Mouse (Mus musculus) heart, embryonic 16.5 days (tissue): ENCODE results near the gene Apoc1. TPM values are rescaled to one million over a fixed set of nuclear protein-coding genes. Genes with fewer than 3 reads are reported as not detected.

Experiments
- ATAC-seq: fragments of 200-750 bp; cut with Nextera tagmentation; replicated peaks from 2 replicates; pipeline ENCODE4 v1.8.0; 2017; ENCODE audit warnings: moderate number of reproducible peaks; ENCODE audit not compliant: insufficient read depth, low FRiP score; ENCODE audit errors: extremely low read depth
- H3K27ac ChIP-seq: fragments of 300-500 bp; sonication (generic); 2 replicates; pipeline ENCODE4 v1.5.1; 2014; ENCODE audit warnings: mild to moderate bottlenecking, low read length, control low read depth, moderate library complexity
- H3K27me3 ChIP-seq: fragments of 300-500 bp; sonication (generic); 2 replicates; pipeline ENCODE4 v1.6.1; 2014; ENCODE audit warnings: low read length, mixed read lengths; ENCODE audit not compliant: control insufficient read depth, insufficient read depth
- H3K36me3 ChIP-seq: fragments of 300-500 bp; sonication (generic); 2 replicates; pipeline ENCODE4 v1.6.1; 2014; ENCODE audit not compliant: control insufficient read depth, insufficient read depth
- H3K4me1 ChIP-seq: fragments of 300-500 bp; sonication (generic); 2 replicates; pipeline ENCODE4 v1.6.1; 2014; ENCODE audit warnings: low read length, mixed read lengths; ENCODE audit not compliant: control insufficient read depth, insufficient read depth
- H3K4me2 ChIP-seq: fragments of 300-500 bp; sonication (generic); 2 replicates; pipeline ENCODE4 v1.6.1; 2014; ENCODE audit warnings: low read depth, mild to moderate bottlenecking, control low read depth, low read length
- H3K4me3 ChIP-seq: fragments of 300-500 bp; sonication (generic); 2 replicates; pipeline ENCODE4 v1.5.1; 2014; ENCODE audit warnings: mild to moderate bottlenecking, control low read depth, low read length
- H3K9ac ChIP-seq: fragments of 300-500 bp; sonication (generic); 2 replicates; pipeline ENCODE4 v1.6.1; 2014; ENCODE audit warnings: low read length, control low read depth
- H3K9me3 ChIP-seq: fragments of 300-500 bp; sonication (generic); replicated peaks from 2 replicates; pipeline ENCODE4 v1.6.1; 2016; ENCODE audit warnings: low read length; ENCODE audit not compliant: control insufficient read depth
- WGBS: fragments of 180-500 bp; shearing (Covaris S2); extraction: QIAGEN DNeasy Blood & Tissue Kit; methylation state at CpG from one replicate; pipeline ENCODE4 v1.1.7; 2014; 5-methylcytosine and 5-hydroxymethylcytosine counted together
- polyA plus RNA-seq: library from polyadenylated mRNA; unstranded; fragments of >200 nt; fragmentation: Nextera tagmentation; extraction: Ambion mirVana; gene quantifications from 2 replicates; pipeline ENCODE4 v1.2.1, GENCODE M21; 2015

The Apoc1 gene
- polyA plus RNA-seq, 1 experiment from 2014 or later = 8.9 TPM

DNA sequence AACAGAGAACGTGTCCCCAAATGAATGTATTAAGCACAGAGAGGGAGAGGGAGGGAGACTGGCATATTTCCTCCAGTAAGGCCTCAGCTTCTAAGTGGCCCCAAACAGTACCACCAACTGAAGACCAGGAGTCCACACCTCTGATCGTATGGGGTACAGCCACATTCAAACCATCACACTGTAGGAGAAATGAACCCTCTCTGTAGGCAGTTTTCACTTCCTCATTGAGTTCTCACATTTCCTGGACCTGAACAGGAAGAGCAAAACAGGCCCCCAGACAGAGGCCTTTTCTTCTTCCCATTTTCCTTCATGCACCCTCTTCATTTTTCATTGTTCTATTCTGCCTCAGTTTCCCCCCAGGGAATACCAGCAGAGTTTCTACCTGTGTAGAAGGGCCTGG, 25.0 kb downstream of the Apoc1 start:
- H3K4me1 ChIP-seq = peaks cover 24% of the 10 kb centered on the region
- no peaks in the 10 kb centered on the region for H3K27me3 ChIP-seq
- no peak overlapping the region for H3K9ac ChIP-seq
- H3K4me3 ChIP-seq = no peak overlapping the region
- H3K4me2 ChIP-seq = no peak overlapping the region
- 63% methylated on average over 2 of the region's 2 CpGs for WGBS
- no peak overlapping the region for H3K27ac ChIP-seq
- ATAC-seq = no peak
- H3K36me3 ChIP-seq = no peaks in the 10 kb centered on the region
- H3K9me3 ChIP-seq = no peaks in the 10 kb centered on the region

DNA sequence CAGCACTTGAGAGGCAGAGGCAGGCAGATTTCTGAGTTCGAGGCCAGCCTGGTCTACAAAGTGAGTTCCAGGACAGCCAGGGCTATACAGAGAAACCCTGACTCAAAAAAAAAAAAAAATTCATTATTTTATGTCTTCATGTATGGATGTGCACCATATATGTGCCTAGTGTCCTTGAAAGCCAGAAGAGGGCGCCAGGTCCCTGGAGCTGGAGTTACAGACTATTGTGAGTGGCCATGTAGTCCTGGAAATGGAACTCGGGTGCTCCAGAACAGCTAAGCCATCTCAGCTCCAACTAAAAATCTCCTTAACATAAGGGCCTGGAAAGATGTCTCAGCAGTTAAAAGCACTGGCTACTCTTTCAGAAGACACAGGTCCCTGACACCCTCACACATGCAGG, 25.7 kb downstream of the Apoc1 start:
- Histone ChIP-seq H3K4me3 (no peak overlapping the region), H3K4me1 (peaks cover 26% of the 10 kb centered on the region), H3K27me3 (no peaks in the 10 kb centered on the region), H3K36me3 (no peaks in the 10 kb centered on the region), H3K9me3 (no peaks in the 10 kb centered on the region), H3K27ac (no peak overlapping the region), H3K4me2 (no peak overlapping the region), H3K9ac (no peak overlapping the region)
- ATAC-seq = no peak
- 52% methylated on average over 3 of the region's 3 CpGs for WGBS

DNA sequence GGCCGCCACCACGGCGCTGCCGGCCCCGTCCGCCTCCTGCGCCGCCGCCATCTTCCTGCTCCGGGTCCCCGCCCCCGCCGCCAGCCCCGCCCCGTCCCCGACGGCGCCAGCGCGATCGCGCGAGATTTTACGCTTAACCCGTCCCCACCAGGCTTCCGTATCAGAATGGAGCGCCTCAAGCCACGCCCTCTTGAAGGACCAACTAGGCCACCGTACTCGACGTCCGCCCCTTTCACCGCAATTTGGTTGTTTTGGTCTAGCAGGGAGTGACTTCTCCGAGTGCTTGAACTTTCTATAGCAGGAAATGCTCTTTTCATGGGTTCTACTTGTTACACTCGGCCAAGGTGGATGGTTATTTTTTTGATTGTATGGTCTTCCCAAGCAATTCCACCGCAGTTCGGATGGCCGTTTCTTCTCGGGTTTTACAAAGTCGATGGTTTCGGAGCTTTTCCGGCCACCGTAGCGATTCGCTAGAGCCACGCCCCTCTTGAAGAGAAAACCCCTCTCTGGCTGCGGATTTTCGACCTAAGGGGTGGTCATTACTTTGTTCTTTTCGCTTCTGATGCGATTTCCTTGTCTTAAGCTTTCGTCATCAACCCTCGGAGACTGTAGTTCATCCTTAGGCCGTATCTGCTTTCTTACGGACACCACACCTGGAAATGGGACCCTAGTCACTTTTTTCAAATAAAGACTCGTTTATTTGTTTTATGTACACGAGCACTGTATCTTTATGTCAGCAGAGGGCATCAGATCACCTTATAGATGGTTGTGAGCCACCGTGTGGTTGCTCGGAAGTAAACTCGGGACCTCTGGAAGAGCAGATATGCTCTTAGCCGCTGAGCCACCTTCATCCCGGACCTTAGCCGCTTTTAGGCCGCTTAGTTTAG, 27.3 kb downstream of the Apoc1 start, which contains the start of gene Clptm1:
Clptm1 (minus strand) TSS at position 79 of the 887 bp plus-strand sequence.
- Histone ChIP-seq H3K27ac (peak within 1 kb of the TSS; percentile 87), H3K27me3 (no peaks in the 10 kb centered on the region), H3K9me3 (no peaks in the 10 kb centered on the region), H3K4me1 (peaks cover 26% of the 10 kb centered on the region), H3K4me2 (peak within 1 kb of the TSS; percentile 96), H3K36me3 (no peaks in the 10 kb centered on the region), H3K9ac (peak within 1 kb of the TSS; percentile 98), H3K4me3 (peak within 1 kb of the TSS; percentile 98)
- ATAC-seq = peak; percentile 84
- WGBS = under 1% methylated on average over 63 of the region's 63 CpGs

DNA sequence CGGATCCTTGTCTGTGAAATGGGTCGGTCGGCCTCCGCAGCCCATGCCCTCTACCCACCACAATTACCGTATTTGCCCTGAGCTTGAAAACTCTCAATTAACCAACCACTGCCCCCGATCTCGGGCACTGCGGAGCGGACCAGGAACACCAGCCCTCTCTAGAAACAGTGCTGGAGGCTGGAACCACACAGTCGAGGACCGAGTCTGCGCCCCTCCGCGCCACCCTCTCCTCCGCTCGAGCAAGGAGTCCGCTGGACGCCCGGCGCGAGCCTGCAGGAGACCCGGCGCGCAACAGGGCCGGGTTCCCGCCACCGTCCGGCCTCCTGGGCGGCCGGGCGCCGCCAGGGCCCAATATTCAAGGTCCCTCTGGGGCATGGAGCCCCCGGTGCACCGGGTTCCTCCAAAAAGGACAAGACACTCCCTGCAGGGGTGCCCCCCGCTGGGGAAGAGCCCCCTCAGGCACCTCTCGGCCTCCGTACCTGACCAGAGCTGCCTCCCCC, 28.0 kb downstream of the Apoc1 start:
- Histone ChIP-seq H3K27ac (peak overlapping the region; percentile 65), H3K36me3 (no peaks in the 10 kb centered on the region), H3K4me2 (peak overlapping the region; percentile 96), H3K27me3 (no peaks in the 10 kb centered on the region), H3K9me3 (no peaks in the 10 kb centered on the region), H3K4me1 (peaks cover 26% of the 10 kb centered on the region), H3K4me3 (peak overlapping the region; percentile 98), H3K9ac (peak overlapping the region; percentile 98)
- ATAC-seq = peak; percentile 26
- under 1% methylated on average over 37 of the region's 37 CpGs for WGBS

DNA sequence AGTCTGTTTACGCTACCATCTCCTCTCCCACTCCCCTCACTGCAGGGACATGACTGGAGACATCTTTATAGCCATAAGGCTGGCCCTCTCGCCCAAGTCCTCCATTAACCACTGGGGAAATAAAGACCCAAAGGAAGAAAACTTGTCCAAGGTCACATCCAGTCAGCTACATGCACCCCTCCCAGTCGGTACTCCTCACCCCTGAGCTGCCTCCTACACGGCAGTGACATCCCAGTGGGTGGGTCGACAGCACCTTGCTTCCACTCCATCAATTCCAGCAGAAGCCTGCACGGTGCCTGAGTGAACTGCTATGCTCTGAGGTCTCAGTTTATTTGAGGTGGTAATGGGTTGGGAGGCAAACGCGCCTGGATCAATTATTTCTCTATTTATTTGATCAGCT, 28.5 kb downstream of the Apoc1 start:
- Histone ChIP-seq H3K4me1 (peaks cover 21% of the 10 kb centered on the region), H3K36me3 (no peaks in the 10 kb centered on the region), H3K27ac (no peak overlapping the region), H3K9ac (peak overlapping the region; percentile 98), H3K27me3 (no peaks in the 10 kb centered on the region), H3K4me2 (peak overlapping the region; percentile 96), H3K9me3 (no peaks in the 10 kb centered on the region), H3K4me3 (peak overlapping the region; percentile 98)
- WGBS = 10% methylated on average over 8 of the region's 8 CpGs
- no peak for ATAC-seq

DNA sequence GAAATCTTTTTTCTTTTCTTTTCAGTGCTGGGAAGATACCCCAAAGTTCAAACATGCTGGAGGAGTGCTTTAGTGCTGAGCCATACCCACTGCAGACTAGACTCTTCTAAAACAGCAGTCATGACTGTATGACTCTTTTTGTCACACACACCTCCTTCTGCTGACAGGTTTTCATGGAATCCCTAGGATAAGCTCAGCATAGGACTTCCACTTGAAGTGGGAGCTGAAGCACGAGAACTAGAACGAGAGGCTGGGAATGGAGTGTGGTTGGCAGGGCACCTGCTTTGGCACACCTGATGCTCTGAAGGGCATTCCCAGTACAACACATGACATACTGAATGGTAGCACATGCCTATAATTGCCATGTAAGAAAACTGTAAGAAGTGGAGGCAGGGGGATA, 39.8 kb downstream of the Apoc1 start:
- peak; percentile 55; the same call in 1 of the 2 replicates for ATAC-seq
- Histone ChIP-seq H3K27ac (0 out of 2 replicates have a peak overlapping the region, but pooled peaks have one; percentile 33), H3K9me3 (no peaks in the 10 kb centered on the region), H3K9ac (no peak overlapping the region), H3K4me1 (peaks cover 5% of the 10 kb centered on the region; the same call in 1 of the 2 replicates), H3K4me3 (no peak overlapping the region), H3K4me2 (no peak overlapping the region), H3K36me3 (peaks cover 27% of the 10 kb centered on the region), H3K27me3 (no peaks in the 10 kb centered on the region)
- 40% methylated on average over 2 of the region's 2 CpGs for WGBS

DNA sequence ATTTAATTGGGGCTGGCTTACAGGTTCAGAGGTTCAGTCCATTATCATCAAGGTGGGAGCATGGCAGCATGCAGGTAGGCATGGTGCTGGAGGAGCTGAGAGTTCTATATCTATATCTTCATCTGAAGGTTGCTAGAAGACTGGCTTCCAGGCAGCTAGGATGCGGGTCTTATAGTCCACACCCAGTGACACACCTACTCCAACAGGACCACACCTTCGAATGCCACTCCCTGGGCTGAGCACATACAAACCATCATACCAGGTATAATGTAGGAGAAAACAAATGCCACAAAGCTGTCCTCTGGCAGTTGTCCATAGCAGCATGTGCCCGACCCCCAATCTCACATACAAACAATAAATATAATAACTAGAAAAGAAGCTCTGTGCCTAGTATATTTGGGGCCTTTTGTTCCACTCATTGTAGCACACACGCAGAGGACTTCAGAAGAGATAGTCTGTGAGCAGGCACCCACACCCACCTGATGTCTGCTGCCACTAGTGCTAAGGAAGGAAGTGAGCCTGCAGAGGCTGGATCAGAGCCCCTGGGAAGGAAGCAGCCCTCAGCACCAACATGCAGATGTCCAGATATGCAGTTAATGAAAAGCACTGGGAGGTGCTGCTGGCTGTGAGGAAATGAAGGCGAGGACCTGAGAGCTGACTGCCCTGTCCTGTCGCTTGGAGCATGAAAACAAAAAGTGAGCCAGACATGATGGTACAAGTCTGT, 41.2 kb downstream of the Apoc1 start:
- no peaks in the 10 kb centered on the region for H3K27me3 ChIP-seq
- H3K9ac ChIP-seq = no peak overlapping the region
- H3K4me1 ChIP-seq = peaks cover 5% of the 10 kb centered on the region; the same call in 1 of the 2 replicates
- no peak overlapping the region for H3K4me2 ChIP-seq
- no peaks in the 10 kb centered on the region for H3K9me3 ChIP-seq
- H3K36me3 ChIP-seq = peaks cover 30% of the 10 kb centered on the region
- 0 out of 2 replicates have a peak, but pooled peaks have one; percentile 45 for ATAC-seq
- no peak overlapping the region for H3K4me3 ChIP-seq
- WGBS = 71% methylated on average over 6 of the region's 6 CpGs
- H3K27ac ChIP-seq = no peak overlapping the region

DNA sequence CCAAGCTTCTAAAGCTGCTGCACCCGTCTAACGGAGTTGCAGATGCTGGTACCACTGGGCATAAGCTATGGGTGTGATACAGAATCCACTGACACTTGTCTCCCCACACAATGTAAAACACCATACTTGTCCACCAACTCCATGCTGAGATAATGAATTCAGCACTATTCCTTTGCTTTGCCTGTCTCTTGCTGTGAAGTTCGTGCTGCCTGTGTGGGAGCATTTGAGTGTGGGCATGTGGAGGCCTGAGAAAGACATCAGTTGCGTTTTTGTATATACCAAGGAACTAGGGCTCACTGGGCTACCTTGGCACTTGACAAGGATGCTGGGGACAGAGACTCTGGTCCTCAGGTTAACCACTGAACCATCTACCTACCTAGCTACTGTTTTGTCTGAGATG, 51.2 kb downstream of the Apoc1 start:
- ATAC-seq = no peak
- H3K36me3 ChIP-seq = peaks cover 76% of the 10 kb centered on the region
- H3K9me3 ChIP-seq = no peaks in the 10 kb centered on the region
- no peak overlapping the region for H3K9ac ChIP-seq
- H3K4me2 ChIP-seq = no peak overlapping the region
- H3K4me3 ChIP-seq = no peak overlapping the region
- H3K27me3 ChIP-seq = no peaks in the 10 kb centered on the region
- WGBS = 95% methylated on average over 4 of the region's 4 CpGs
- H3K27ac ChIP-seq = no peak overlapping the region
- H3K4me1 ChIP-seq = peaks cover 5% of the 10 kb centered on the region
